Mouse (Mus musculus) bone marrow macrophage, adult 2 months (primary cell): ENCODE measurements around the gene Chrnb2. TPM values are rescaled to one million over a fixed set of nuclear protein-coding genes. Genes with fewer than 3 reads are reported as not detected.

Experiments
- H3K27ac ChIP-seq: 2 replicates; pipeline ENCODE4 v1.5.1; 2012; ENCODE audit warnings: low read depth, low read length; ENCODE audit not compliant: insufficient read depth
- H3K4me1 ChIP-seq: 2 replicates; pipeline ENCODE4 v1.6.1; 2012; ENCODE audit warnings: low read length; ENCODE audit not compliant: control insufficient read depth, insufficient read depth
- H3K4me3 ChIP-seq: 2 replicates; pipeline ENCODE4 v1.5.1; 2012; ENCODE audit warnings: mild to moderate bottlenecking, low read length, moderate library complexity; ENCODE audit not compliant: insufficient read depth
- CTCF ChIP-seq: IDR thresholded peaks from 2 replicates; pipeline ENCODE4 v1.5.1; 2012; ENCODE audit warnings: low read depth, mild to moderate bottlenecking, low read length, moderate library complexity
- POLR2A ChIP-seq: IDR thresholded peaks from 2 replicates; pipeline ENCODE4 v1.6.1; 2012; ENCODE audit warnings: mild to moderate bottlenecking, low read depth, low read length, borderline replicate concordance
- polyA plus RNA-seq: library from polyadenylated mRNA; stranded (reverse); fragments of >200 nt; gene quantifications from 2 replicates; pipeline ENCODE4 v1.2.4, GENCODE M21; 2012; ENCODE audit not compliant: missing spikeins, insufficient read depth, insufficient read length

The Chrnb2 gene
- polyA plus RNA-seq, 1 experiment = 0.52 TPM

GRCm38 (mm10) chr3:89784991-89785753 lies 20.7 kb upstream of the Chrnb2 start:
- Histone ChIP-seq H3K27ac (peak overlapping the region; percentile 41), H3K4me3 (peak overlapping the region; percentile 29), H3K4me1 (peaks cover 6% of the 10 kb centered on the region)
- TF ChIP-seq CTCF = peak; percentile 91
- no peak for TF ChIP-seq POLR2A

DNA sequence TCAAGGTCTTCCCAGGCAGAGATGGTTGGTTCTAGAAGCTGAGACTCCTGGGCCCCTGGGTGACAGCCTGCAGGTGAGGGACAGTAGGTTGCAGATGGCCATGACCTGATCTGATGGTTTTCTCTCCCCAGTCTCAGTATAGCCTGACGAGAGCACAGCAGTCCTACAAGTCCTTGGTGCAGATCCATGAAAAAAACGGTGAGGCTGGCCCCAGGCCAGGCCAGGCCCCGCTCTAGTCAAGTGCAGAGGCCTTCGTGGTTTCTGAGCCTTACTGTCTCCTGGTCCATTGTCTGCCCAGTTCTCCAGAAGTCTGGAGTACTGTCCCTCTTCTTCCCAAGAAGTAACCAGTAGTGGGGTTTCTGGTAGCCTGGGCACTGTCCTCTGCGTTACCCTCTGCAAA lies 17.2 kb upstream of the Chrnb2 start:
- Histone ChIP-seq H3K4me1 (peaks cover 17% of the 10 kb centered on the region), H3K27ac (no peak overlapping the region), H3K4me3 (no peak overlapping the region)
- TF ChIP-seq POLR2A (no peak), CTCF (no peak)

GRCm38 (mm10) chr3:89780102-89780501 lies 15.7 kb upstream of the Chrnb2 start:
- no peak overlapping the region for H3K4me3 ChIP-seq
- no peak overlapping the region for H3K27ac ChIP-seq
- TF ChIP-seq CTCF = no peak
- TF ChIP-seq POLR2A = no peak
- H3K4me1 ChIP-seq = peaks cover 30% of the 10 kb centered on the region

GRCm38 (mm10) chr3:89776001-89776400 lies 11.6 kb upstream of the Chrnb2 start:
- H3K4me1 ChIP-seq = peaks cover 36% of the 10 kb centered on the region
- TF ChIP-seq POLR2A = no peak
- no peak for TF ChIP-seq CTCF
- H3K27ac ChIP-seq = no peak overlapping the region
- H3K4me3 ChIP-seq = no peak overlapping the region

DNA sequence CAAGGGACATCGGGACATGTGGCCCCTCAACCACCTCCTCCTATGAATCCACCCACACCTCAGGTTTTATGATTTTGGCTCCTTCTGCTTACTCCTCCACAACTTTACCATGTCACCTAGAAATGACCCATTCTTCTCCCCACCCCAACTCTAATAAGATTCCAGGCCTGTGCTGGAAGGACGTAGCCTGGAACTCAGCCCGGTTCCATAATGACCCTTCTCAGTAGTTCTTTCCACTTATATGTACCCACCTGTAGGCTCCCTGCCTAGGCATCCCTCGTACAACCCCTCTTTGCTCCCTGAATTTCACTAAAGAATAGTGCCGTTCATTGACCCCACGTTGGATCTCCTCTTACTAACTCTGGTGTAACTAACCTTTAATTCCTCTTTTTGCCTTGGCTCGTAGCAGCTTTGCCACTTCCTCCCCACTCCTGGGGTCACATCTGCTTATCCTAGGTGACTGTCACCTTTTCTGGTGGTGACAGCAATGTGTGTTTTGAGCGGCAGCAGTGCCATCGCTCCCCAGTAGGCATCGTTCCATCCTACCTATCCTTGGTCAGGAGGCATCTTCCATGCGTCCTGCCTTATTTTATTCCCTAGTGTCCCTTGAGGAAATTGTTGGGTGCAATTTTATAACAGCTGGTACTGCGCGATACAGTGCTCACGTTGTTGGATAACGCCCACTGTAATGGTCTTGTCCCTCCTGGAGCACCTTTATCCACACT lies 10.0 kb upstream of the Chrnb2 start:
- Histone ChIP-seq H3K4me3 (peak overlapping the region; percentile 97), H3K4me1 (peaks cover 36% of the 10 kb centered on the region), H3K27ac (peak overlapping the region; percentile 85)
- TF ChIP-seq POLR2A (no peak), CTCF (no peak)

- Histone ChIP-seq H3K4me1 (peaks cover 34% of the 10 kb centered on the region), H3K4me3 (peak overlapping the region; percentile 97), H3K27ac (peak overlapping the region; percentile 85)
- TF ChIP-seq CTCF (no peak), POLR2A (no peak)
Observed at GRCm38 (mm10) chr3:89773740-89774211, 9.3 kb upstream of the Chrnb2 start.

GRCm38 (mm10) chr3:89772968-89773709 lies 8.7 kb upstream of the Chrnb2 start, which contains the start of gene Ube2q1:
Gene Ube2q1 (plus strand): TSS chr3:89773616.
- peaks cover 30% of the 10 kb centered on the region for H3K4me1 ChIP-seq
- peak within 1 kb of the TSS; percentile 91 for H3K27ac ChIP-seq
- TF ChIP-seq CTCF (no peak), POLR2A (no peak)
- H3K4me3 ChIP-seq = peak within 1 kb of the TSS; percentile 97

DNA sequence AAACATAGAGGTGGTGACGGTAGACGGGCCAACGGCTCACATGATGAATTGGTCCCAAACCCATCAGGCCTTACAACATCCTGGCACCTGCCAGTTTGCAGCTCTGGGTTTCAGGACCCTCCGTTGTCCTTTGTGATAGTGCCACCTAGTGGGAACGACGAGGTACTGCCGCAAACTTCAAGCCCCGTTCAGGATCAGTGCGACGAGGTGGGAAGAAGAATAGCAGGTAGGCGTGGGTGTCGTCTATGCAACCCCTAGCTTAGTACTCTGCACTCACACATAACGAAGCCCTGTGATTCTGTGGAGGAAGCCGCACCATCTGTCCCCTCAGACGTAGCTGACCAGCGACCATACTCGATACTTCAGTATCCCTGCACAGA lies 8.1 kb upstream of the Chrnb2 start:
- H3K4me3 ChIP-seq = peak overlapping the region; percentile 96
- no peak for TF ChIP-seq POLR2A
- TF ChIP-seq CTCF = peak; percentile 85
- peak overlapping the region; percentile 91 for H3K27ac ChIP-seq
- H3K4me1 ChIP-seq = peaks cover 29% of the 10 kb centered on the region

GRCm38 (mm10) chr3:89770425-89771002 lies 6.1 kb upstream of the Chrnb2 start:
- no peak overlapping the region for H3K27ac ChIP-seq
- no peak overlapping the region for H3K4me3 ChIP-seq
- TF ChIP-seq POLR2A = no peak
- TF ChIP-seq CTCF = no peak
- H3K4me1 ChIP-seq = peaks cover 14% of the 10 kb centered on the region
